Mouse (Mus musculus): ENCODE data around the gene Mup6. TPM values are rescaled to one million over a fixed set of nuclear protein-coding genes. Genes with fewer than 3 reads are reported as not detected.
"Not testable (repeated sequence)": the region's sequence is repeated elsewhere in the genome, so short reads cannot be mapped to it uniquely, and the experiment has no call there.

Mup6 gene
- not detected for total RNA-seq (2021)
- long read RNA-seq, experiment 1, result 0 reads
- long read RNA-seq, experiment 2, result 0 reads

- DNase-seq, result no peak
These were observed at the start of gene Mup6 for GRCm38 (mm10) chr4:59963405-59964344. Gene Mup6, plus strand, starts transcription at chr4:59964294.

- no peak for DNase-seq
These were observed 49.3 kb upstream of the Mup6 start, which contains the start of gene Slc46a2 for GRCm38 (mm10) chr4:59914608-59915403. Gene Slc46a2, minus strand, starts transcription at chr4:59915056.

- no peak for DNase-seq
These were observed 46.1 kb upstream of the Mup6 start for GRCm38 (mm10) chr4:59917966-59918365.

- DNase-seq, result no peak
These were observed 39.0 kb upstream of the Mup6 start for GRCm38 (mm10) chr4:59925082-59925481.

GRCm38 (mm10) chr4:59927666-59928065 is 36.4 kb upstream of the Mup6 start:
- no peak for DNase-seq

GRCm38 (mm10) chr4:59928347-59928746 is 35.7 kb upstream of the Mup6 start:
- DNase-seq, result peak; percentile 71 to 72

GRCm38 (mm10) chr4:59932505-59933281 is 31.4 kb upstream of the Mup6 start:
- no peak for DNase-seq

GRCm38 (mm10) chr4:59937543-59937942 is 26.6 kb upstream of the Mup6 start:
- no peak for DNase-seq

GRCm38 (mm10) chr4:59960610-59961009 is 3.5 kb upstream of the Mup6 start, which contains the start of gene Mup4:
Gene Mup4, minus strand, starts transcription at chr4:59960710.
- DNase-seq, result no peak

- not testable (repeated sequence) for DNase-seq
These were observed 33.8 kb downstream of the Mup6 start for GRCm38 (mm10) chr4:59997894-59998293.

GRCm38 (mm10) chr4:60020141-60020540 is 56.0 kb downstream of the Mup6 start:
- not testable (repeated sequence) for DNase-seq

GRCm38 (mm10) chr4:60029334-60030111 is 65.4 kb downstream of the Mup6 start:
- not testable (repeated sequence) for DNase-seq

Other genes starting within 250 kb of the Mup6 start
- 10 to 100 TPM; 10.1 to 11.3 TPM for gene Inip, start 162.7 kb upstream of the Mup6 start, total RNA-seq (2021)
- 1 to 10 TPM; 6.5 TPM for gene Snx30, start 158.5 kb upstream of the Mup6 start, total RNA-seq (2021)
- under 1 TPM; 0.12 to 0.15 TPM for gene Slc46a2, start 49.2 kb upstream of the Mup6 start, total RNA-seq (2021)
- gene Mup4, start 3.6 kb upstream of the Mup6 start, total RNA-seq (2021), result not detected
- gene Mup7, start 106.2 kb downstream of the Mup6 start, total RNA-seq (2021), result not detected
- not detected for gene Mup2, start 190.0 kb downstream of the Mup6 start, total RNA-seq (2021)

All from heart, adult 18-20 months (tissue).